Mouse (Mus musculus): ENCODE measurements at regions not wholly inside any gene's neighbourhood (a gene's known extent, or its start where the extent isn't known, plus 50 kb on each side); places are given as distances from the start of the nearest gene placed in this dataset.
"Not testable (repeated sequence)": the region's sequence is repeated elsewhere in the genome, so short reads cannot be mapped to it uniquely, and the experiment has no call there.

DNA sequence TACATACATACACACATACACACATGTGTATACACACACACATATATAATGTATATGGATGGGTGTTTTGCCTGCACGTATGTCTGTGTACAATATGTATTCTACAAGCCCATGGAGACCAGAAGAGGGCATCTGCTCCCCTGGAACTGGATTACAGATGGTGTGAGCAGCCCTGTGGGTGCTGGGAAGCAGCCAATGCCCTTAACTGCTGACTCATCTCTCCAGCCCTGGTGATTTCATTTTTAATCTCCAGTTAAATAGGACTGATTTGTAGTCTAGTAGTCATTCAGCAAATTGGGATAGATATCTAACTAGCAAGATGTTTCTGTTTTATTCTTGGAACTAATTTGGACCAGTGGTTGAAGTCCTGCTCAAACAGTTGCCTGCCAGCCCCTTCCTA lies 94.1 kb downstream of the H2al2a start:
- ATAC-seq (ENCODE audit: extremely low read depth, insufficient number of reproducible peaks, low FRiP score, poor library complexity, severe bottlenecking): no peak

DNA sequence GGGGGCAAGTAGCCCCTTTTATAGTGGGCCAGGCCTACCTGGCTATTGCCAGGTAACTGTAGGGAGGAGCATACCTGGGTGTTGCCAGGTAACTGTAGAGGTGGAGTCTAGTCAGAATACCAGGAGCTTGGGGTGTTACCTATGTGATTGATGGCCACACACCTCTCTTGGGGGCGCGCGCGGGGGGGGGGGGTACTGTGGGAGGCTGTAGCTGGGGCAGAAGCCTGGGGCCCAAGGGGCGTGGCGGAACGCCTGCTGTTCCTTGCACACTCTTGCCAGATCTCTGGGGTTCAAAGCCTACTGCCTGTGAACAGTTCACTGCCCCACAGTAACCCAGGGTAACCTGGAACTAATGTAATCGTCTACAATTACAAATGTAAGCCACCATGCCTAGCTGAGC lies 96.6 kb downstream of the H2al2a start:
- no peak for ATAC-seq (ENCODE audit: extremely low read depth, insufficient number of reproducible peaks, low FRiP score, poor library complexity, severe bottlenecking)

DNA sequence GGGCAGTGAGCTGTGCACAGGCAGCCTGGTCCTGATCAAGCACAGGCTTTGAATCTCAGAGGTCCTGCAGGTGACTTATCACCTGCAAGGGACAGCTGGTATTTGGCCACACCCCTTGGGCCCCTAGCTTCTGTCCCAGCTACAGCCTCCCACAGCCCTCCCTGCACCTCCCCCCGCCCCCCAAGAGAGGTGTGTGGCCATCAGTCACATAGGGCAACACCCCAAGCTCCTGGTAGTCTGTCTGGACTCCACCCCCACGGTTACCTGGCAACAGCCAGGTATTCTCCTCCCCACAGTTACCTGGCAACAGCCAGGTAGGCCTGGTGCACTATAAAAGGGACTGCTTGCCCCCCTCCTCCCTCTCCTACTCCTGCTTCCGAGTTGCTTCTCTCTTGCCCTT lies 98.0 kb downstream of the H2al2a start:
- no peak for ATAC-seq (ENCODE audit: extremely low read depth, insufficient number of reproducible peaks, low FRiP score, poor library complexity, severe bottlenecking)

DNA sequence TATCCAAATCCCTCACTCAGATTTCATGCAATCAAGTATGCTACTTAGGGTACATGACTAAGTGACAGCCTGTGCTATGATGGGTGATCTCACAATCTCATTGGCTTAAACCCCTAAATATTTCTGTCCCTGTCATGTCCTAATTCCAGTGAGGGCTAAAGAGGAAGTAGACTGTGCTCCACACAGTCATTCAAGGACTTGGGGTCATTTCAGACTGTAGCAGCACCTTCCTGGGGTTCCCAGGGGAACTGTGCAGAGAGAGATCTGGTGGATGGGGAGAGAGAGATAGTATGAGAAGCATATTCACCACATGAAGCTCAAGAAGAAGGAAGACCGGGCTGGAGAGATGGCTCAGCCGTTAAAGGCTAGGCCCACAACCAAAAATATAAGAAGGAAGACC lies 100.7 kb downstream of the H2al2a start:
- ATAC-seq (ENCODE audit: extremely low read depth, insufficient number of reproducible peaks, low FRiP score, poor library complexity, severe bottlenecking): no peak

DNA sequence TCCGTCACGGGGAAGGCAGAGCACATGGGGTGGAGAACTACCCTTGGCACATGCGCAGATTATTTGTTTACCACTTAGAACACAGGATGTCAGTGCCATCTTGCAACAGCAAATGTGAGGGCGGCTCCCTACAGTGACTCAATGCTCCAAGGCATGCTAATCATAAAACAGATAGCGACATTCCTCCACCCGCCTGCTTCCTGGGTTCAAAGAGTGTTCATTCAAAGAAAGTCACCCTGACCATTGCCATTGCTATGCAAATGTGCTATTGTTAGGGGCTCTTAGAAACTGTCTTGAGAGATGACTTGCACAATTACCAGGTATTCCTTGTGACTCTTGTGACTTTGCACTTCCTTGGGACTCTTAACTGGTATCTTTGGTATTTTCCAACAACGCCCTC lies 104.1 kb downstream of the H2al2a start:
- ATAC-seq (ENCODE audit: extremely low read depth, insufficient number of reproducible peaks, low FRiP score, poor library complexity, severe bottlenecking): not testable (repeated sequence)

DNA sequence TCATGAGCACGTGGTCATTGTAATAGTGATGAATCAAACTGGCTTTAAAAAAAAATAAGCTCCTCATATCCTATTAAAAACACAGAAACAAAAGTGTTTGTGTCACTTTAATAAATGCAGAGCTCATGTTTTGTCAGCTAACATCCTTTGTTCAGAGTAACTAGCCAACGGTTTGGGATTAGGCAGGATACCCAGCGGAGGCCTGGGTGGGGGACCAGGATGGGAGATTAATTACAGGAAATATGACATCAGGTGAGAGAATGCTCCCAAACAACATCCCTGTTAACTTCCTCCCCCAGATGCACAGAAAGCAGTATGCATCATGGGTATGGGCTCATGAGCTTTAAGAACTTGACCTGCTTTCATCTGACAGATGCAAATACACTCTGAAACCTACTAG lies 109.1 kb downstream of the H2al2a start:
- no peak for ATAC-seq (ENCODE audit: extremely low read depth, insufficient number of reproducible peaks, low FRiP score, poor library complexity, severe bottlenecking)

DNA sequence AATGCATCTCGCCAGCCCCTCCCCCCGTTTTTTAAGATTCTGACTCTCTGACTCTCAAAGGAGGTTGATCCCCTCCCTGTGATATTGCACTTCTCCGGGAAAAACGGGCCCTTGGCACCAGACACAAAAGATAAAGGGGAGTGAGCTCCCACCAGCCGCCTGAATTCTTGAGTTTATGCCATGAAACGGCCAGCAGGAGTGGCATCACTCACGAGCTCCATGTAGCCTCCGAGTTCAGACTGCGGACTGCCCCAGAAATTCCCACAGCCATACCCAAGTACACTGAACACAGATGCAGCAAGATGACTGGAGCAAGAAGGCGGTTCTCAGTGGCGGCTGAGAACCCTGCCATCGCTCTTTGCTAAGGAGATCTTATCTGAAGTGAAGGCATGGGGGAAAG lies 114.4 kb downstream of the H2al2a start:
- no peak for ATAC-seq (ENCODE audit: extremely low read depth, insufficient number of reproducible peaks, low FRiP score, poor library complexity, severe bottlenecking)

DNA sequence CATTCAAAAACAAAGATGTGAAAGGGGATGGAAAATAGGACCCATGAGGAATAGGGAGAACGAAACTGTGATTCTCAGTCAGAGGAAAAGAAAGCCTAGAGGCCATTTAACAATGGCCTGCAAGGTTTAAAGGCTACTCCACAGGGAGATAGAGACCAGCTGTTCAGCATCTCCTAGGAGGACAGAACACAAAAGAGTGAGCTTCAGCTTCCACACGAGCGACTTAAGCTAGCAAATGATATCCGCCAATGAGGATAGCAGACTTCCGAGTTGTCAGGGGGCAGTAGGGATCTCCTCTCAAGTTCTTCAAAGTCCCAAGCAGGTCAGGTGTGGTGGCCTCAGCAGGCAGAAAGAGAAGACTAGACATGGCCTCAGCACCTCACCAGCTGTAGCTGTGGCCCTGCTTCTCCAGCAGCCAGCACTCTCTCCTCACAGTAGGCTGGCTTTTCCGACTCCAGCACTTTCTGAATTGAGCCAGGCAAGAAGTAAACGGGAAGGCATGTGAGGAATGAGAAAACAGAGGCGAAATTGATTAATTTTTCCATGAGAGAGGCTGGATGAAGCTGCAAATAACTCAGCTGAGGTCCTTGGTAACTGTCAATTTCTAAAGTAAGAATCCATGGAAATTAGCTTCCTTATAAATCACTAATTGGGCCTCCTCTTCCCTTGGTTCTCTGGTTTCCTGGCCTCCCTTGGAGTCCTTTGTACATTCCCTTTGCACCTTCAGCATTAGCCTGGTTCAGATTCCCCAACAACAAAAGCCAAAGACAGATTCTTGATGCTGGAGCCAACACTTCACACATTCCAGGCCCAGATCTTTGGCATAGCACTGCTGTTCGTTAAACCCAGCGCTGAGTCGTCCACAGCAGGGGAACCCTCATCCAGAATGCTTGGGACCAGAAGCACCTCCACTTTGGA lies 115.7 kb downstream of the H2al2a start:
- no peak for ATAC-seq (ENCODE audit: extremely low read depth, insufficient number of reproducible peaks, low FRiP score, poor library complexity, severe bottlenecking)

DNA sequence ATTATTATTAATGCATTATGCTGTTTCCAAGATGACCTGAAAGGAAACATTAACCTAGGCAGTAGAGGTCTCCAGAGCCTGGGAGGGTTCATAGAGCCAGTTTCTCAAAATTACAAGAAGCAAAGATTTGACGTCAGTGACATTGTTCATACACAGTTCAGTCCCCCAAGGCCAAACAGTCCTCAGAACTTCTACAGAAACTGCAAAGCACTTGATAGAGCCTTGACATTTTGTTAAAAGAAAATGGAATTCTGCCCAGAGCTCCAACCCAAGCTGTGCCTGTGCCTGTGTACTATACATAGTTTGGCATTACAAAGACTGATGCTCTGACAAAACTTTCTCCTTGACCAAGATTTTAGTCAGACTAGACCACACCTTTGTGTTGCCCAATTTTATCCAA lies 118.9 kb downstream of the H2al2a start:
- no peak for ATAC-seq (ENCODE audit: extremely low read depth, insufficient number of reproducible peaks, low FRiP score, poor library complexity, severe bottlenecking)

DNA sequence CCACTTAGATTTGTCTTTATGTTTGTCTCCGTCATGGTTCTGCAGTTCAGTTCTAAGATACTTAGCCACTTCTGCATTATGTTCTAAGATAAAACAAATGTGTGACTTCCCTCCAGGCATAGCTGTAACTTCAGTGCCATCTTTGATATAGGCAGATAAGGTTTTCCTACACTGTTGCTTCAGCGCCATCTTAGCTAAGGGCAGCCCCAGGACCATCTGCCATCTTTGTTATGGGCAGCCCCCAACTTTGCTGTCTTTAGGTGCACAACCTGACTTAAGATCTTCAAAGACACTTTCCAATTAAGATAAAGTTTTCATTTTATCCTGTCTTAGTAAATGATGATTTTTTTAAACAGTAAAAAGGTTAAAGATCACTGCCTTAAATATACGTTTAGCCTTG lies 119.8 kb downstream of the H2al2a start:
- no peak for ATAC-seq (ENCODE audit: extremely low read depth, insufficient number of reproducible peaks, low FRiP score, poor library complexity, severe bottlenecking)

DNA sequence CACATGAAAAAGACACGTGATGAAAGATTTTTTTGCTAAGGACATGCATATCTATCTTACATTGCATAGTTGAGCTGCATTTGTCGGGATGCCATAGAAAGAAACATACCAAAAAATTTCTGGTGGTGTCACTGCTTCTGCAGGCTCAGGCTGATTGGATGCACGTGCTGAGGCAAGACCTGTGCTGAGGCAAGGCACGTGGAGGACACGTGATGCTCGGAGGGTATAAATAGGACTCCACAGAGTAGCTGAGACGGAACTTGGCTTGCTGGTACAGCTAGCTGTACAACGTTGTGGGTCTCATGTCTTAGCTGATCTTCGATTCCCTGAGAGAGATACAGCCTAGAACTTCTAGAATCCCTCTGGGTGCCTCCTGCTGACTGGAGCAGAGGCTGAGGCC lies 120.6 kb downstream of the H2al2a start:
- ATAC-seq (ENCODE audit: extremely low read depth, insufficient number of reproducible peaks, low FRiP score, poor library complexity, severe bottlenecking): no peak

DNA sequence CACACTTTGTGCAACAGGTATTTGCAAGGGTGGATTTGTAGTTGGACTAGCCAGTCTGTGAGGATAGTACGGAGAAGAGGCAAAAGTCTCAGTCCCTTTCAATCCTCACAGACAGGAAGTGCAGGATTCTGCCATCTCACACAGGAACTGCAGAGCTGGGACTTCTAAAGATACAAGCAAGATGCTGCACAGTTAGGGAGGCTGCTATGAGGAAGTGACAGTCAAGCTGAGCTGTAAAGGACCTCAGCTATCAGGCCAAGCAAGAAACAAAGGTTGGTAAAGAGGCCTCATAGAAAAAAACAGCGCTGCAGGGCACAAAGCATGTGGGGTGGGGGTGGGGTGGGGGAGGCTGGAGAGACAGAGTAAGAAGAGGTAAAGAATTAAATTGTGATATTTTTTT lies 126.2 kb downstream of the H2al2a start:
- ATAC-seq (ENCODE audit: extremely low read depth, insufficient number of reproducible peaks, low FRiP score, poor library complexity, severe bottlenecking): no peak

DNA sequence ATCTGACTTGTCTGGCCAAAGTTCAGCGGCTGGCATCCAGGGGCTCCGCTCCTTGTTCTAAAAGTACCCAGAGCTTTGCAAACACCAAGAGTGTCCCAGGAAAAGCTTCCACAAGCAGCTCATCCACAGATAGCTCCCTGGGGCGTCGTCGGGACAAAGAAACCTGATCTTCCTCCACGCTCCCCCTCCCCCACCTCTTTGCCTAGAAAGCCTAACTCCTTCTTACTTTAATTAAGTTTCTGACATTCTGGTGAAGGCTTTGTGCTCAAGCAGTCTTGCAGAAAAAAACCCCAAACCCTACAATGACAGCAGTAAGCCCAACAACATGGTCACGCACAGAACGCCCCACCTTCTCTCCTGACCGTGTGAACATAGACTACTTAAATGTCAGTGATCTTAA lies 128.6 kb downstream of the H2al2a start:
- no peak for ATAC-seq (ENCODE audit: extremely low read depth, insufficient number of reproducible peaks, low FRiP score, poor library complexity, severe bottlenecking)

DNA sequence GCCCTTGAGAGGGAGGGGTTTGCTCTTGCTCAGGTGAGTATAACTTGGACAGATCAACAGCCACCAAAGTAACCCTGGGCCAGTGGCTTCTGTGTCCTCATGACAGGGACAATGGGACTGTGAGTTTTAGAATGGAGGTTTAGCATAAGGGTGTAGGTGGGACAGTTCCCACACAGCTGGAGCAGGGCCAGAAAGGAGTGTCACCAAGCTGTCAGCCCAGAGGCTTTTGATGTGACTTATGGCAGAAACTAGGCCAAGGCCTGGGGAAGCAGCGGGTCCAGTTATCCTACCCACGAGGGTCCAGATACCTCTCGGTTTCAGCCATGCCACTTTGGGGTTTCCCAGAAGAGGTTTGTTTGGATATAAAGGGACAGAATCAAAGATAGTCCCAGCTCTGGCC lies 129.4 kb downstream of the H2al2a start:
- ATAC-seq (ENCODE audit: extremely low read depth, insufficient number of reproducible peaks, low FRiP score, poor library complexity, severe bottlenecking): no peak

DNA sequence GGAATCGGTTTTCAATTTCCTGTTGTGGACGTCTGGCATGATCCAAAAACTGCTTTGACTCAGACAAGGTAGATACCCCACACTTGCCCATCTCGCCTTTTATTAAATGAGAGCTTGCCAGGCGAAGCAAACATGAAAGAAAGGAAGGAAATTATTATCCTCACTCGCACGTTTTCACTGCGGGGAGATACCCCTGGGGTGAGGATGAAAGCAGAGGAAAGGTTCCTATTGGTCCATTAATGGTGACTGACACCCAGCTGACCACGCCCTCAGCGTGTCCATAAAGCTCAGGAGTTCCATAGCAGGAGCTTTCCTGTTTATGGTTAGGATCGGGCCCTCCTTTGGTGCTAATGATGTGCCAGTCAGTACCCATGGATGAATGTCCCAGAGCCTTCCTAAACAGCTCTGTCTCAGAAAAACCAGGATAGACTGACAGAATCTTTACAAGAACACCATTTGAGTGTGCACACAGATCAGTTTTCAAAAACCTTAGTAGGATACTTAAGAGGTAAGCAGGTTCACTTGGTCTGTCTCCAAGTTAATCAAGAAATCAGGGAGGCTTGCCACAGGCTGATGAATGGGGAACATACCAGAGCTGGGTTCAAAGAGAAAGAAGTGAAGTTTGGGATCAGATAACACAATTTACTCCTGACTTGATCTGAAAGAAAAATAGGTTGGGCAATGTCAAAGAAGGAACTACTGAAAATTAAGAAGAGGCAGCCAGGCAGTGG lies 130.7 kb upstream of the Nebl start:
- ATAC-seq (ENCODE audit: extremely low read depth, insufficient number of reproducible peaks, low FRiP score, poor library complexity, severe bottlenecking): no peak

DNA sequence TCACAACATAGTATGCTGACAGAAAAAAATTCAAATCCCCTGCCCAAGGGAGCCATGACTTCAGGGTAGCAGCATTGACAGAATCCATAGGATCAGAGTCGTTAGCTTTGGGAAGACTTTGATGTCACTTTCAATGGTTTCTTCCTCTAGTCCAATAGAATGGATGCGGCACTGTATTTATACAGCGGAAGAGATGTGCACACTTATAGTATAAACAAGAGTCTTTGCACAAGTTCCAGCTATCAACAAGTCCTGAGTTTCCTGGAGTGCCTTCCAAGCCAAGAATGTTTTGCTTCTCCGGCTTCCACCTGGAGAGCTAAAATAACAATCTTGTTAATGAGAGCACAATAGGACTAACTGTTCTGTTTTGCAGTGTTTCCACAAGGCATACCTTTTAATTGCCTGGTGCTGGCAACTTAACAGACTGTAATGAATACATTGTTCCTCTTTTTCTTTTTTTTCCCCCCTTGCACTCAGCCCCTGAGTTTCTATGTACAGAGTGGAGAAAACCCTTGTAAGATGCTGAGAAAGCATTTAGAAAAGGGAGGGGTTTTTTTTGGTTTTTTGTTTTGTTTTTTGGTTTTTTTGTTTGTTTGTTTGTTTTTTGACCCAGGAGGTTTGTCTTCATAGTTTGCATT lies 129.8 kb upstream of the Nebl start:
- ATAC-seq (ENCODE audit: extremely low read depth, insufficient number of reproducible peaks, low FRiP score, poor library complexity, severe bottlenecking): no peak

DNA sequence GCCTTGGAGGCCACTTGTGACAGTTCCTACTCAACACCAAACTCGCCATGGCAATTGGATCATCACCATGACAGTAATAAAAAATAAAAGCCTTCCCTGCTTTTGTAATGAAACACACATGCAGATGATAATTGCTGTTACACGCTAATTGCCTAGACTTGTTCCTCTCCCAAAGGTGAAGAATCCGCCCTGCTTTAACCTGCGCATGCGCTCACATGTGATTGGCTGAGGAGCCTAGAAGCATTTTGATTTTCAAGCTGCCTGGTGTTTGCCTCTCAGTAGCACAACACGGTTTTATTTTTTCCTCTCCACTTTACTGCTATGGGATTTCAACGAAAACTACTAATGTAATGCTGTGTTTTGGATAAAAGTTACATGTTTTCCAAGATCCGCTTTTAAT lies 128.0 kb upstream of the Nebl start:
- ATAC-seq (ENCODE audit: extremely low read depth, insufficient number of reproducible peaks, low FRiP score, poor library complexity, severe bottlenecking): no peak

DNA sequence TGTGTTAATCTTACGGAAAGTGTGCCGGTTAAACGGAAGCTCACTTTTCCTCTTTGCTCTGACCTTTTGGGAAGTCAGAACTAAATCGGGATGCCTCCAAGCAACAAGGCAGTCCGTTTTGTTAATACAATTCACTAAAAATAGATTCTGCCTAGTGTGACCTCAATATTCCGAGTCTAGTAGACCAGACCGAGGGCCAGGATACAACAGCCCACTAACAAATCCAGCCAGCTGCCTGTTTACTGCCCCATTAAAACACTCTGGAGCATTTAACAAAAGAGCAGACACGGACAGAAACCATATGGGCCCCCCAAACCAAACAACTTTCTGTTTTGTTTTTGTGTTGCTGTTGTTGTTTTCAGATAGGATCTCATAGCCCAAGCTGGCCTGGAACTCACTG lies 127.1 kb upstream of the Nebl start:
- no peak for ATAC-seq (ENCODE audit: extremely low read depth, insufficient number of reproducible peaks, low FRiP score, poor library complexity, severe bottlenecking)

DNA sequence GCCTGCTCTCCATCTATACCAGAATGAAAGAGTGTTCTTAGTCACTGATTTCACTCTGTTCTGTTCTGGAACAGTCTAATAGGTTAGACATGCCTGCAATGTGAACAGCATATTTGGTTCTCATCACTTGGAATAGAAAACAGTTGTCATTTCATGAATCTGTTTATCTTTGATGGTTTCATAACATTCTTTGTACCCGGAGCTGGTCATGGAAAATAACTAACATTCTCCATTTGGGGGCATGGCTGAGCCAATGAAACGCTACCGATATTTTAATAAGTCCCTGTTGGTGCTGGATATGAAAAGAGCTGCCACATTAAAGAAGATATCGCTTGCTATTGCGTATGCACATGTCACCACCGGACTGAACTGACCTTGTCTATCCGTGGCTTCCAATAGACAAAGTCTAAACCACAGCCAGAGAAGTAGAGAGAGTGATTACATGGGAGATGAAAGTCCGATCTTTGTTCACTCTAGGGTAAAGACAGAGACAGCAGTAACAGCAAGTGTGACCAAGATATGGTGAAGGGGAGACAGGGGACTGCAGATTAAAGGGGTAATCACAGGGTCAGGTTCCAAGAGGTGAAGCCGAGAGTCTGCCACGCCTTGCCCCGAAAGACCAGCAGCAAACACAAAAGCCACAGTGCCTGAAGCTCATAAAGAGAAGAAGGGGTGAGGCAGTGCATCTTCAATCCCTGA lies 124.5 kb upstream of the Nebl start:
- ATAC-seq (ENCODE audit: extremely low read depth, insufficient number of reproducible peaks, low FRiP score, poor library complexity, severe bottlenecking): no peak
